Mouse (Mus musculus): Measurements from ENCODE around the gene Lcn5. TPM values are rescaled to one million over a fixed set of nuclear protein-coding genes. Genes with fewer than 3 reads are reported as not detected.

Lcn5 gene
- total RNA-seq (2014; fragmentation: Nextera tagmentation): not detected in 2 replicates
- not detected in 2 replicates for total RNA-seq (2017)

GRCm38 (mm10) chr2:25657652-25658051 is at the start of gene Lcn5:
Lcn5 (plus strand) TSS chr2:25657952.
- no peak for ATAC-seq (replicated peaks; ENCODE audit: low FRiP score, low TSS enrichment, poor library complexity, severe bottlenecking)

GRCm38 (mm10) chr2:25608671-25609070 is 49.1 kb upstream of the Lcn5 start:
- ATAC-seq (replicated peaks; ENCODE audit: low FRiP score, low TSS enrichment, poor library complexity, severe bottlenecking): peak; percentile 9; the same call in 1 of the 2 replicates

GRCm38 (mm10) chr2:25616398-25616797 is 41.4 kb upstream of the Lcn5 start:
- no peak for ATAC-seq (replicated peaks; ENCODE audit: low FRiP score, low TSS enrichment, poor library complexity, severe bottlenecking)

- ATAC-seq (replicated peaks; ENCODE audit: low FRiP score, low TSS enrichment, poor library complexity, severe bottlenecking): no peak
Measured at GRCm38 (mm10) chr2:25617578-25617977, 40.2 kb upstream of the Lcn5 start, which contains the start of gene Ccdc183. Ccdc183 (minus strand) TSS chr2:25617678.

- ATAC-seq (replicated peaks; ENCODE audit: low FRiP score, low TSS enrichment, poor library complexity, severe bottlenecking): no peak
Measured at GRCm38 (mm10) chr2:25620386-25620785, 37.4 kb upstream of the Lcn5 start.

- ATAC-seq (replicated peaks; ENCODE audit: low FRiP score, low TSS enrichment, poor library complexity, severe bottlenecking): no peak
Measured at GRCm38 (mm10) chr2:25620852-25621228, 36.9 kb upstream of the Lcn5 start.

GRCm38 (mm10) chr2:25621229-25622200 is 36.2 kb upstream of the Lcn5 start, which contains the start of gene Tmem141:
Tmem141 (minus strand) TSS chr2:25622005.
- peak; percentile 90 for ATAC-seq (replicated peaks; ENCODE audit: low FRiP score, low TSS enrichment, poor library complexity, severe bottlenecking)

GRCm38 (mm10) chr2:25625986-25626385 is 31.8 kb upstream of the Lcn5 start:
- no peak for ATAC-seq (replicated peaks; ENCODE audit: low FRiP score, low TSS enrichment, poor library complexity, severe bottlenecking)

GRCm38 (mm10) chr2:25627811-25628210 is 29.9 kb upstream of the Lcn5 start, which contains the start of gene Fcna:
Fcna (minus strand) TSS chr2:25628030.
- ATAC-seq (replicated peaks; ENCODE audit: low FRiP score, low TSS enrichment, poor library complexity, severe bottlenecking): no peak

GRCm38 (mm10) chr2:25628738-25629137 is 29.0 kb upstream of the Lcn5 start:
- ATAC-seq (replicated peaks; ENCODE audit: low FRiP score, low TSS enrichment, poor library complexity, severe bottlenecking): no peak

GRCm38 (mm10) chr2:25633616-25634015 is 24.1 kb upstream of the Lcn5 start:
- no peak for ATAC-seq (replicated peaks; ENCODE audit: low FRiP score, low TSS enrichment, poor library complexity, severe bottlenecking)

GRCm38 (mm10) chr2:25634046-25634445 is 23.7 kb upstream of the Lcn5 start:
- ATAC-seq (replicated peaks; ENCODE audit: low FRiP score, low TSS enrichment, poor library complexity, severe bottlenecking): no peak

GRCm38 (mm10) chr2:25639890-25640289 is 17.9 kb upstream of the Lcn5 start:
- ATAC-seq (replicated peaks; ENCODE audit: low FRiP score, low TSS enrichment, poor library complexity, severe bottlenecking): peak; percentile 61; the same call in 1 of the 2 replicates

- ATAC-seq (replicated peaks; ENCODE audit: low FRiP score, low TSS enrichment, poor library complexity, severe bottlenecking): no peak
Measured at GRCm38 (mm10) chr2:25652902-25653301, 4.8 kb upstream of the Lcn5 start, which contains the start of gene Lcn8. Lcn8 (plus strand) TSS chr2:25653120.

- ATAC-seq (replicated peaks; ENCODE audit: low FRiP score, low TSS enrichment, poor library complexity, severe bottlenecking): no peak
Measured at GRCm38 (mm10) chr2:25654502-25654901, 3.2 kb upstream of the Lcn5 start.

- ATAC-seq (replicated peaks; ENCODE audit: low FRiP score, low TSS enrichment, poor library complexity, severe bottlenecking): no peak
Measured at GRCm38 (mm10) chr2:25656691-25657090, 1.1 kb upstream of the Lcn5 start.

- ATAC-seq (replicated peaks; ENCODE audit: low FRiP score, low TSS enrichment, poor library complexity, severe bottlenecking): no peak
Measured at GRCm38 (mm10) chr2:25657246-25657645, 506 bp upstream of the Lcn5 start.

- ATAC-seq (replicated peaks; ENCODE audit: low FRiP score, low TSS enrichment, poor library complexity, severe bottlenecking): no peak
Measured at GRCm38 (mm10) chr2:25660279-25660678, 2.5 kb downstream of the Lcn5 start.

GRCm38 (mm10) chr2:25661245-25661970 is 3.7 kb downstream of the Lcn5 start:
- no peak for ATAC-seq (replicated peaks; ENCODE audit: low FRiP score, low TSS enrichment, poor library complexity, severe bottlenecking)

- ATAC-seq (replicated peaks; ENCODE audit: low FRiP score, low TSS enrichment, poor library complexity, severe bottlenecking): no peak
Measured at GRCm38 (mm10) chr2:25663511-25663910, 5.8 kb downstream of the Lcn5 start.

Data from megakaryocyte-erythroid progenitor cell, adult 5-6 weeks (primary cell).